Mouse (Mus musculus): Measurements from ENCODE around the gene Pdcd6ip.

The Pdcd6ip gene

DNA sequence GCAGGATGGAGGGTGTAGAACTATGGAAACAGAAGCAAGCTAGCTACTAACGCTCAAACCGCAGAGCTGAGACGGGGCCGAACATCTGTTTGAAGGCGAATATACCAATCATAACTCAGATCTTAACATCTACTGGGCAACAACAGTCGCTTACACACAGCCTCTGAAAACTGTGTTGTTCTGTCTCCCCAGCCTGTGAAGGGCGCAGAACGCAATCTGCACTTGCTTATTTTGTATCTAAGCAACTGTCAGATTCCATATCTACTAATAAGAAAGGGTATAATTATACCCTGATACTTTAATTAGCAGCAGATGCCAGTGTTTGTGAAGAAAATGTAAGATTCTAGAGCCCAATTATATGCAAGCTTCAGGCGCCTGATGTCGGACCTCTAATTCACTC lies 81.3 kb downstream of the Pdcd6ip start:
- DNase-seq (ENCODE audit: low read depth, low spot score): no peak

DNA sequence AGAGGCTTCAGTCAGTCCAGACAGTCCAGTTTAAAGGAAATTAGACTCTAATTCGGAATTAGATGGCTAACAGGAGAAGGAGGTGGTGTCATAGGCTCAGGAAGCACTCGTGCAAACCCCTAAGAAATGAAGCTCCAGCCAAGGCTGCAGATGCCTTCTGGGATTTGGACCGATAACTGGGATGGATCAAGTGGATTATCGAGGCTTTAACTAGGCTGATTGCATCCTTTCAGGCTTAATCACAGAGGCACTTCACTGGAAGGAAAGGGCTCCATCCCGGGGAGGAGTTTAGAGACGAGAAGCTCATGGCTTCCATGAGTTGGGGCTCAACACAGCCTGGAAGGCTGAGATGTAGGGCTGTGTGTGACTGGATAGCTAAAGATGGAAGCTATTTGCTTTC lies 84.0 kb downstream of the Pdcd6ip start:
- DNase-seq (ENCODE audit: low read depth, low spot score): no peak

DNA sequence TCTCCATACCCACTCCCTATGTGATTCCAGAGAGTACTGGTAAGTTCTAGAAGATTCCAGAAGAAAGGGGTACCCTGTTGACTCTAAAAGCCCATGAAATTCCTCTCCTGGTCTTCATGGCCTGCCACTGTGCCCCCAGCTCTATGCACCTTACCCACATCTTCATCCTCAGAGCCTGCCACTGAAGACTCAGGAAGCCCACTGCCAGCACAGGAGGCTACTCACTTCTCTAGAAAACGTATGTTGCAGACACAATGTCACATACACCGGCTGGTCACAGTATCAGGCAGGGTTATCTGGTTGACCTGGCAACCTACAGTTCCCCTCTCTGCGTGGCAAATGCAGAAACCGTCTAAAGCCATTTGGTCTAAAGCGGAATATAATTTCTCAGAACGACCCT lies 91.0 kb downstream of the Pdcd6ip start:
- DNase-seq (ENCODE audit: low read depth, low spot score): no peak

DNA sequence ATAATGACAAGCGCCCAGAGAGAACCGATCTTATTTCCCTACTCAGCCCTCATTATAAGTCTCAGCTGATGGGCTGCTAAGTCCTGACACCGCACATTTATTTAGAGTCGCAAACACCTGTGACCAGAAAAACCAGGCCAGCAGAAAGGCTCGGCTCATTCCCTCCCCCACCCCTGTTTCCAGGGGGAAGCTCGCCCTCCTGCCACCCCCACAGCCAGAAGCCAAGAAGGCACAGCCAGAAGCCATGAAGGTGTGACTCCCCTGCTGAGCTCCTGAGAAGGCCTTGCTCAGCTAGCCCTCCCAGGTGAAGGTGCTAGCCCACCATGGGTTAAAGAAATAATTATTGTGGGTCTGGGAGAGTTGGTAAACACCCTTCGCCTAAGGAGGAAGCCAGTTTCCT lies 97.3 kb downstream of the Pdcd6ip start:
- no peak for DNase-seq (ENCODE audit: low read depth, low spot score)

DNA sequence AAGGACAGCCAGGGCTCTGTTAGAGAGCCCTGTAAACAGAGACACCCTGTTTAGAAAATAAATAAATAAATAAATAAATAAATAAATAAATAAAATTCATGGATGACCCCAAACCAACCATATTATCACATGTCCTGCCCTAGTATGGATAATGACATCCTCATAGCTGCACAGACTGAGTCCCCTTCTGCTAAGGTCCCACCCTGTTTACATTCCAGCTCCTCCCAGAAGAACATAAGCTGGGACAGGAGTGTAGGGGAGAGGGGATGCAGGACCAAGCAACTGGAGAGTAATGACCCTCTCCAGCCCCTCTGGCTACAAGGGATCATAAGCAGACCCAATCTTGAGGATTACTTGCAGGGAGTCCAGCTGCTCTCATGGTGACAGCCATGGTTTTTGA lies 105.9 kb downstream of the Pdcd6ip start:
- DNase-seq (ENCODE audit: low read depth, low spot score): no peak

All from CD4-positive helper T cell, adult 2 months (primary cell).